Mouse (Mus musculus) heart, postnatal 14 days (tissue): Measurements from ENCODE around the gene Gstp2. TPM values are rescaled to one million over a fixed set of nuclear protein-coding genes. Genes with fewer than 3 reads are reported as not detected.

Experiments
- DNase-seq, 2 experiments: peaks; one replicate each; pipeline ENCODE4 v3.0.0; 2021 to 2022
- intact Hi-C: fragments of 180-260 bp; cut with DNase I; formaldehyde crosslinking; loops from one replicate; pipeline ENCODE4 v1.15.1; 2025
- total RNA-seq, 2 experiments: library from RNA; stranded (reverse); gene quantifications; 2 replicates each; pipeline ENCODE4 v1.2.3; 2021

Gstp2 gene
- total RNA-seq, 2 experiments from 2014 or later, result 80.8 to 90.7 TPM

- intact Hi-C loops, result no loop called here
- DNase-seq, result no peak
These were observed 53.4 kb downstream of the Gstp2 start, which contains the start of gene Tbx10 for GRCm38 (mm10) chr19:3992416-3992815. Gene Tbx10 (plus strand): TSS chr19:3992752.

- no peak for DNase-seq
- intact Hi-C loops, result no loop called here
These were observed 53.9 kb downstream of the Gstp2 start for GRCm38 (mm10) chr19:3991966-3992365.

DNA sequence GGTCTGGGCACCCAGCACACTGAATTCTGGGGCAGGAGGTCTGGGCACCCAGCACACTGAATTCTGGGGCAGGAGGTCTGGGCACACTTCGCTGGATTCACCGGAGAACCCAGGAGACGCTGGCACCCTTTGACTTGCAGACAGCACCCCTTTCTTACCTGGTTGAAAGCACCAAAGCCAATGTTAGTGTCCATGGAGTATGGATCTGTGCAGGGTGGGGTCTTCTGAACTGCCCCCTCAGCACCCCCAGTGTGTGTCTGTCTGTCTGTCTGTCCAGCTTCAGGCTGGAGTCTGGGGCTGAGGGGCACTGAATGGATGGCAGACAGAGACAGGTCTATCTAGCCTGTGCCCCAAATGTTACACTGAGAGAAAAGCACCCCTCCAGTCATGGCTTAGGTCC lies 54.3 kb downstream of the Gstp2 start:
- intact Hi-C loops, result no loop called here
- DNase-seq, result no peak

GRCm38 (mm10) chr19:3990804-3991203 lies 55.0 kb downstream of the Gstp2 start:
- DNase-seq, result no peak
- intact Hi-C loops, result no loop called here

Other genes with a start within 250 kb of the Gstp2 start
- 10 to 100 TPM; 15.1 to 15.7 TPM for gene Chka, start 194.2 kb downstream of the Gstp2 start, total RNA-seq
- gene Tcirg1, start 138.9 kb downstream of the Gstp2 start, total RNA-seq, result 10 to 100 TPM; 16.0 to 20.4 TPM
- 100 to 1,000 TPM; 438 to 441 TPM for gene Ndufs8, start 133.2 kb downstream of the Gstp2 start, total RNA-seq
- gene Aldh3b1, start 116.2 kb downstream of the Gstp2 start, total RNA-seq, result 1 to 10 TPM; 2.6 to 3.2 TPM
- 10 to 100 TPM; 21.7 to 21.9 TPM for gene Unc93b1, start 110.8 kb downstream of the Gstp2 start, total RNA-seq
- gene Aldh3b3, start 87.4 kb downstream of the Gstp2 start, total RNA-seq, result under 1 TPM; 0.12 to 0.31 TPM
- under 1 TPM; 0.57 to 0.59 TPM for gene Aldh3b2, start 73.7 kb downstream of the Gstp2 start, total RNA-seq
- 10 to 100 TPM; 11.7 to 15.2 TPM for gene Acy3, start 59.5 kb downstream of the Gstp2 start, total RNA-seq
- gene Tbx10, start 53.3 kb downstream of the Gstp2 start, total RNA-seq, result not detected
- gene Nudt8, start 45.4 kb downstream of the Gstp2 start, total RNA-seq, result 10 to 100 TPM; 66.8 to 69.4 TPM
- 1 to 10 TPM; 2.0 to 2.6 TPM for gene Gm49405, start 45.4 kb downstream of the Gstp2 start, total RNA-seq
- 10 to 100 TPM; 73.8 to 83.6 TPM for gene Doc2g, start 42.7 kb downstream of the Gstp2 start, total RNA-seq
- 1,000 to 10,000 TPM; 1,061 to 1,067 TPM for gene Ndufv1, start 33.2 kb downstream of the Gstp2 start, total RNA-seq
- 100 to 1,000 TPM; 257 to 271 TPM for gene Gstp1, start 8.0 kb downstream of the Gstp2 start, total RNA-seq
- not detected for gene Gstp3, start 13.5 kb upstream of the Gstp2 start, total RNA-seq
- gene Cabp2, start 35.6 kb upstream of the Gstp2 start, total RNA-seq, result not detected
- gene Cdk2ap2, start 51.2 kb upstream of the Gstp2 start, total RNA-seq, result 10 to 100 TPM; 24.2 to 27.5 TPM
- 10 to 100 TPM; 25.0 to 26.4 TPM for gene Pitpnm1, start 54.0 kb upstream of the Gstp2 start, total RNA-seq
- 10 to 100 TPM; 47.0 to 60.6 TPM for gene Aip, start 79.8 kb upstream of the Gstp2 start, total RNA-seq
- not detected for gene Gpr152, start 93.8 kb upstream of the Gstp2 start, total RNA-seq
- not detected for gene Cabp4, start 98.0 kb upstream of the Gstp2 start, total RNA-seq
- gene Coro1b, start 102.6 kb upstream of the Gstp2 start, total RNA-seq, result 10 to 100 TPM; 61.9 to 70.9 TPM
- 1 to 10 TPM; 3.2 to 6.7 TPM for gene Ptprcap, start 107.6 kb upstream of the Gstp2 start, total RNA-seq
- 10 to 100 TPM; 21.6 to 23.6 TPM for gene Rps6kb2, start 117.3 kb upstream of the Gstp2 start, total RNA-seq
- gene Carns1, start 129.5 kb upstream of the Gstp2 start, total RNA-seq, result 10 to 100 TPM; 36.1 to 43.3 TPM
- 1 to 10 TPM; 4.0 to 7.5 TPM for gene Tbc1d10c, start 145.3 kb upstream of the Gstp2 start, total RNA-seq
- gene Ppp1ca, start 146.0 kb upstream of the Gstp2 start, total RNA-seq, result 100 to 1,000 TPM; 368 to 404 TPM
- 1 to 10 TPM; 4.7 to 5.0 TPM for gene Rad9a, start 155.6 kb upstream of the Gstp2 start, total RNA-seq
- gene Clcf1, start 168.2 kb upstream of the Gstp2 start, total RNA-seq, result 1 to 10 TPM; 1.6 to 2.0 TPM
- gene AC109138.7, start 168.3 kb upstream of the Gstp2 start, total RNA-seq, result not detected
- 10 to 100 TPM in 1 of 2 experiments, 1 to 10 TPM in 1; 9.5 to 10.8 TPM for gene Pold4, start 185.9 kb upstream of the Gstp2 start, total RNA-seq
- gene Ssh3, start 223.2 kb upstream of the Gstp2 start, total RNA-seq, result 1 to 10 TPM; 7.2 to 9.9 TPM
- 1 to 10 TPM; 1.0 to 1.4 TPM for gene Ankrd13d, start 237.1 kb upstream of the Gstp2 start, total RNA-seq